Mouse (Mus musculus) ovary, adult 18-20 months (tissue): ENCODE measurements around the gene Hist1h2bh.
"Not testable (repeated sequence)": the region's sequence is repeated elsewhere in the genome, so short reads cannot be mapped to it uniquely, and the experiment has no call there.

Source experiments
- DNase-seq: peaks from one replicate; pipeline ENCODE4 v3.0.0; 2022; ENCODE audit warnings: low spot score, mixed read lengths

The Hist1h2bh gene

GRCm38 (mm10) chr13:23542999-23543607 lies at the start of gene Hist1h2bh:
Hist1h2bh (minus strand) TSS chr13:23543392.
- peak; percentile 73 for DNase-seq

- DNase-seq, result no peak
These were observed 49.4 kb upstream of the Hist1h2bh start for GRCm38 (mm10) chr13:23592614-23593013.

- DNase-seq, result not testable (repeated sequence)
These were observed 48.7 kb upstream of the Hist1h2bh start for GRCm38 (mm10) chr13:23591886-23592285.

GRCm38 (mm10) chr13:23591206-23591605 lies 48.0 kb upstream of the Hist1h2bh start:
- DNase-seq, result no peak

- DNase-seq, result no peak
These were observed 43.7 kb upstream of the Hist1h2bh start for GRCm38 (mm10) chr13:23586940-23587225.

- no peak for DNase-seq
These were observed 43.1 kb upstream of the Hist1h2bh start for GRCm38 (mm10) chr13:23586099-23586939.

- DNase-seq, result peak; percentile 68
These were observed 42.4 kb upstream of the Hist1h2bh start for GRCm38 (mm10) chr13:23585442-23586098.

- DNase-seq, result peak; percentile 27
These were observed 41.8 kb upstream of the Hist1h2bh start for GRCm38 (mm10) chr13:23585029-23585441.

GRCm38 (mm10) chr13:23584331-23584730 lies 41.1 kb upstream of the Hist1h2bh start:
- no peak for DNase-seq

- no peak for DNase-seq
These were observed 40.3 kb upstream of the Hist1h2bh start for GRCm38 (mm10) chr13:23583387-23584068.

GRCm38 (mm10) chr13:23582219-23583056 lies 39.2 kb upstream of the Hist1h2bh start:
- no peak for DNase-seq

GRCm38 (mm10) chr13:23581408-23582218 lies 38.4 kb upstream of the Hist1h2bh start, which contains the start of gene Hist1h4d:
Hist1h4d (plus strand) TSS chr13:23581598.
- DNase-seq, result peak; percentile 94

GRCm38 (mm10) chr13:23577835-23578234 lies 34.6 kb upstream of the Hist1h2bh start:
- no peak for DNase-seq

- DNase-seq, result no peak
These were observed 33.9 kb upstream of the Hist1h2bh start for GRCm38 (mm10) chr13:23576906-23577639.

GRCm38 (mm10) chr13:23576351-23576881 lies 33.2 kb upstream of the Hist1h2bh start:
- DNase-seq, result no peak

GRCm38 (mm10) chr13:23575864-23576313 lies 32.7 kb upstream of the Hist1h2bh start:
- DNase-seq, result not testable (repeated sequence)

- no peak for DNase-seq
These were observed 32.2 kb upstream of the Hist1h2bh start, which contains the start of gene Hist1h3d for GRCm38 (mm10) chr13:23575271-23575851. Hist1h3d (plus strand) TSS chr13:23575763.

- not testable (repeated sequence) for DNase-seq
These were observed 31.5 kb upstream of the Hist1h2bh start for GRCm38 (mm10) chr13:23574546-23575170.
